Mouse (Mus musculus): Measurements from ENCODE around the gene Krtcap2.
"Not testable (repeated sequence)": the region's sequence is repeated elsewhere in the genome, so short reads cannot be mapped to it uniquely, and the experiment has no call there.

The Krtcap2 gene

GRCm38 (mm10) chr3:89245688-89246171, at the start of gene Krtcap2:
TSS of gene Krtcap2 (plus strand) at chr3:89245966.
- peak; percentile 47 for DNase-seq (ENCODE audit: low read depth, low spot score)

GRCm38 (mm10) chr3:89195979-89196877, 49.5 kb upstream of the Krtcap2 start:
- DNase-seq (ENCODE audit: low read depth, low spot score) = peak; percentile 97

- no peak for DNase-seq (ENCODE audit: low read depth, low spot score)
These were observed 45.9 kb upstream of the Krtcap2 start for GRCm38 (mm10) chr3:89199839-89200238.

- peak; percentile 95 for DNase-seq (ENCODE audit: low read depth, low spot score)
These were observed 43.3 kb upstream of the Krtcap2 start, which contains the start of gene Gba for GRCm38 (mm10) chr3:89202253-89203141. TSS of gene Gba (plus strand) at chr3:89202928.

- DNase-seq (ENCODE audit: low read depth, low spot score) = no peak
These were observed 42.6 kb upstream of the Krtcap2 start for GRCm38 (mm10) chr3:89203142-89203514.

GRCm38 (mm10) chr3:89206079-89206478, 39.7 kb upstream of the Krtcap2 start:
- no peak for DNase-seq (ENCODE audit: low read depth, low spot score)

GRCm38 (mm10) chr3:89206695-89207094, 39.1 kb upstream of the Krtcap2 start:
- no peak for DNase-seq (ENCODE audit: low read depth, low spot score)

- no peak for DNase-seq (ENCODE audit: low read depth, low spot score)
These were observed 37.6 kb upstream of the Krtcap2 start for GRCm38 (mm10) chr3:89208075-89208657.

- DNase-seq (ENCODE audit: low read depth, low spot score) = no peak
These were observed 37.0 kb upstream of the Krtcap2 start for GRCm38 (mm10) chr3:89208736-89209135.

GRCm38 (mm10) chr3:89209731-89210130, 36.0 kb upstream of the Krtcap2 start:
- DNase-seq (ENCODE audit: low read depth, low spot score) = no peak

- DNase-seq (ENCODE audit: low read depth, low spot score) = no peak
These were observed 35.6 kb upstream of the Krtcap2 start for GRCm38 (mm10) chr3:89210162-89210561.

GRCm38 (mm10) chr3:89210731-89211130, 35.0 kb upstream of the Krtcap2 start:
- DNase-seq (ENCODE audit: low read depth, low spot score) = no peak

GRCm38 (mm10) chr3:89213803-89214530, 31.8 kb upstream of the Krtcap2 start:
- peak; percentile 96 for DNase-seq (ENCODE audit: low read depth, low spot score)

- DNase-seq (ENCODE audit: low read depth, low spot score) = no peak
These were observed 30.9 kb upstream of the Krtcap2 start, which contains the start of gene Thbs3 for GRCm38 (mm10) chr3:89214681-89215411. TSS of gene Thbs3 (plus strand) at chr3:89215180.

GRCm38 (mm10) chr3:89215853-89216252, 29.9 kb upstream of the Krtcap2 start:
- DNase-seq (ENCODE audit: low read depth, low spot score) = peak; percentile 94

GRCm38 (mm10) chr3:89216407-89216806, 29.4 kb upstream of the Krtcap2 start:
- DNase-seq (ENCODE audit: low read depth, low spot score) = not testable (repeated sequence)

- no peak for DNase-seq (ENCODE audit: low read depth, low spot score)
These were observed 27.5 kb upstream of the Krtcap2 start for GRCm38 (mm10) chr3:89218271-89218670.

- DNase-seq (ENCODE audit: low read depth, low spot score) = no peak
These were observed 26.2 kb upstream of the Krtcap2 start for GRCm38 (mm10) chr3:89219546-89219945.

- DNase-seq (ENCODE audit: low read depth, low spot score) = no peak
These were observed 24.6 kb upstream of the Krtcap2 start for GRCm38 (mm10) chr3:89221167-89221566.

GRCm38 (mm10) chr3:89224796-89225195, 21.0 kb upstream of the Krtcap2 start:
- peak; percentile 56 for DNase-seq (ENCODE audit: low read depth, low spot score)

Data from R1 (cell line).